Mouse (Mus musculus) forebrain, postnatal 0 days (tissue): ENCODE measurements at regions not wholly inside any gene's neighbourhood (a gene's known extent, or its start where the extent isn't known, plus 50 kb on each side); places are given as distances from the start of the nearest gene placed in this dataset.

ENCODE experiments used
- ATAC-seq: fragments of 200-750 bp; cut with Nextera tagmentation; 2 replicates; pipeline ENCODE4 v1.8.0; 2017; ENCODE audit warnings: mild to moderate bottlenecking, moderate library complexity
- DNase-seq: peaks from one replicate; pipeline ENCODE4 v3.0.0-alpha.2; 2015
- H3K27ac ChIP-seq: fragments of 300-500 bp; sonication (generic); 2 replicates; pipeline ENCODE4 v1.5.1; 2014; ENCODE audit warnings: low read depth, mild to moderate bottlenecking, antibody characterized with exemption, low read length, moderate library complexity, mixed read lengths
- H3K27me3 ChIP-seq: fragments of 300-500 bp; sonication (generic); 2 replicates; pipeline ENCODE4 v1.6.1; 2014; ENCODE audit warnings: mild to moderate bottlenecking, low read length, mixed read lengths; ENCODE audit not compliant: insufficient read depth
- H3K36me3 ChIP-seq: fragments of 300-500 bp; sonication (generic); 2 replicates; pipeline ENCODE4 v1.6.1; 2014; ENCODE audit warnings: mild to moderate bottlenecking, moderate library complexity; ENCODE audit not compliant: insufficient read depth
- H3K4me1 ChIP-seq: fragments of 300-500 bp; sonication (generic); 2 replicates; pipeline ENCODE4 v1.6.1; 2014; ENCODE audit warnings: antibody characterized with exemption; ENCODE audit not compliant: insufficient read depth
- H3K4me2 ChIP-seq: fragments of 300-500 bp; sonication (generic); 2 replicates; pipeline ENCODE4 v1.6.1; 2014; ENCODE audit warnings: low read depth, mild to moderate bottlenecking, moderate library complexity
- H3K4me3 ChIP-seq: fragments of 300-500 bp; sonication (generic); 2 replicates; pipeline ENCODE4 v1.5.1; 2014; ENCODE audit warnings: low read depth, low read length, mixed read lengths
- H3K9ac ChIP-seq: fragments of 300-500 bp; sonication (generic); 2 replicates; pipeline ENCODE4 v1.6.1; 2014; ENCODE audit warnings: mild to moderate bottlenecking
- H3K9me3 ChIP-seq: fragments of 300-500 bp; sonication (generic); 2 replicates; pipeline ENCODE4 v1.6.1; 2016; ENCODE audit warnings: low read length
- CTCF ChIP-seq: sonication (generic); IDR thresholded peaks from 2 replicates; pipeline ENCODE4 v1.5.1; 2016; ENCODE audit warnings: antibody characterized with exemption, control low read depth, low read depth
- whole genome bisulfite sequencing: fragments of 180-500 bp; shearing (Covaris S2); extraction: QIAGEN DNeasy Blood & Tissue Kit; methylation state at CpG from one replicate; pipeline ENCODE4 v1.1.7; 2014; 5-methylcytosine and 5-hydroxymethylcytosine counted together

GRCm38 (mm10) chr13:44059436-44059835 is 274.9 kb downstream of the Cd83 start:
- no peak for TF ChIP-seq CTCF
- 55% methylated on average over 8 of the region's 8 CpGs for WGBS

GRCm38 (mm10) chr13:44061286-44061685 is 276.7 kb downstream of the Cd83 start:
- Histone ChIP-seq H3K9ac (no peak overlapping the region), H3K27ac (no peak overlapping the region), H3K27me3 (no peaks in the 10 kb centered on the region), H3K4me2 (no peak overlapping the region), H3K36me3 (no peaks in the 10 kb centered on the region), H3K4me1 (peaks cover 6% of the 10 kb centered on the region), H3K4me3 (no peak overlapping the region), H3K9me3 (no peaks in the 10 kb centered on the region)
- 79% methylated on average over 4 of the region's 4 CpGs for WGBS
- DNase-seq: no peak
- no peak for ATAC-seq
- TF ChIP-seq CTCF: no peak

More at GRCm38 (mm10) chr13:44059436-44059835, 274.9 kb downstream of the Cd83 start:
- no peak for DNase-seq
- no peak overlapping the region for H3K27ac ChIP-seq
- peaks cover 9% of the 10 kb centered on the region for H3K4me1 ChIP-seq
- H3K9ac ChIP-seq: no peak overlapping the region
- H3K27me3 ChIP-seq: no peaks in the 10 kb centered on the region
- no peak for ATAC-seq
- no peak overlapping the region for H3K4me3 ChIP-seq
- no peaks in the 10 kb centered on the region for H3K9me3 ChIP-seq
- no peak overlapping the region for H3K4me2 ChIP-seq
- no peaks in the 10 kb centered on the region for H3K36me3 ChIP-seq

- H3K4me3 ChIP-seq: no peak overlapping the region
- no peak overlapping the region for H3K9ac ChIP-seq
- WGBS: 31% methylated on average over 7 of the region's 7 CpGs
- H3K4me1 ChIP-seq: peaks cover 1% of the 10 kb centered on the region; the same call in 1 of the 2 replicates
- H3K9me3 ChIP-seq: no peaks in the 10 kb centered on the region
- no peak overlapping the region for H3K4me2 ChIP-seq
- TF ChIP-seq CTCF: no peak
- DNase-seq: no peak
- no peak for ATAC-seq
- no peak overlapping the region for H3K27ac ChIP-seq
- no peaks in the 10 kb centered on the region for H3K27me3 ChIP-seq
- H3K36me3 ChIP-seq: no peaks in the 10 kb centered on the region
These were observed 277.2 kb downstream of the Cd83 start for GRCm38 (mm10) chr13:44061721-44062300.

GRCm38 (mm10) chr13:44063317-44063716 is 278.7 kb downstream of the Cd83 start:
- no peaks in the 10 kb centered on the region for H3K9me3 ChIP-seq
- H3K9ac ChIP-seq: no peak overlapping the region
- no peak overlapping the region for H3K27ac ChIP-seq
- no peaks in the 10 kb centered on the region for H3K4me1 ChIP-seq
- H3K36me3 ChIP-seq: no peaks in the 10 kb centered on the region
- no peak overlapping the region for H3K4me2 ChIP-seq
- no peak for TF ChIP-seq CTCF
- no peaks in the 10 kb centered on the region for H3K27me3 ChIP-seq
- DNase-seq: no peak
- 73% methylated on average over 8 of the region's 8 CpGs for WGBS
- no peak overlapping the region for H3K4me3 ChIP-seq
- ATAC-seq: no peak

- ATAC-seq (no peak), DNase-seq (no peak)
- Histone ChIP-seq H3K4me2 (no peak overlapping the region), H3K4me3 (no peak overlapping the region), H3K4me1 (no peaks in the 10 kb centered on the region), H3K9me3 (no peaks in the 10 kb centered on the region), H3K27ac (no peak overlapping the region), H3K36me3 (no peaks in the 10 kb centered on the region), H3K9ac (no peak overlapping the region), H3K27me3 (no peaks in the 10 kb centered on the region)
- 83% methylated on average over 3 of the region's 3 CpGs for WGBS
- no peak for TF ChIP-seq CTCF
These were observed 279.5 kb downstream of the Cd83 start for GRCm38 (mm10) chr13:44064026-44064425.

- no peak for TF ChIP-seq CTCF
These were observed 281.2 kb downstream of the Cd83 start for GRCm38 (mm10) chr13:44065741-44066185.

GRCm38 (mm10) chr13:44067244-44067643 is 282.7 kb downstream of the Cd83 start:
- no peak for DNase-seq
- H3K27me3 ChIP-seq: no peaks in the 10 kb centered on the region
- TF ChIP-seq CTCF: no peak
- no peak overlapping the region for H3K27ac ChIP-seq
- no peak overlapping the region for H3K4me3 ChIP-seq
- H3K9ac ChIP-seq: no peak overlapping the region
- H3K4me1 ChIP-seq: no peaks in the 10 kb centered on the region
- H3K36me3 ChIP-seq: no peaks in the 10 kb centered on the region
- WGBS: 93% methylated on average over 2 of the region's 2 CpGs
- H3K4me2 ChIP-seq: no peak overlapping the region
- H3K9me3 ChIP-seq: no peaks in the 10 kb centered on the region
- no peak for ATAC-seq

More at GRCm38 (mm10) chr13:44065741-44066185, 281.2 kb downstream of the Cd83 start:
- H3K4me1 ChIP-seq: no peaks in the 10 kb centered on the region
- DNase-seq: no peak
- no peak overlapping the region for H3K9ac ChIP-seq
- H3K4me2 ChIP-seq: no peak overlapping the region
- no peak overlapping the region for H3K4me3 ChIP-seq
- H3K36me3 ChIP-seq: no peaks in the 10 kb centered on the region
- ATAC-seq: no peak
- no peaks in the 10 kb centered on the region for H3K9me3 ChIP-seq
- H3K27ac ChIP-seq: no peak overlapping the region
- no peaks in the 10 kb centered on the region for H3K27me3 ChIP-seq
- 50% methylated on average over 13 of the region's 13 CpGs for WGBS
